In the genomic region with DNA sequence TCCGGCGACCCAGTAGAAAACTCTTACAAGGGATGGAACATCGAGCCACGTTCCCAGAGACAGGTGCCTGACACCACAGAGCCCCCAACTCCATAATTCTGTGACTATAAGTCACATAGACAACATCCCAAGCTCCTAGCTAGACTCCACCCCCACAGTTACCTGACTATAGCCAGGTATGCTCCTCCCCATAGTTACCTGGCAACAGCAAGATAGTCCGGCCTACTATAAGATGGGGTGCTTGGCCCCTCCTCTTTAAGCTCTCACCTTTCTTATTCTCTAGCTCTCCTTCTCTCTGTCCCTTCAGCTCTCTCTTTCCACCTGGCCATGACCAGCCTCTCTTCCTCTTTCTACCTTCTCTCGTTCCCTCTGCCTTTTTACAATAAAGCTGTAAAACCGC, we compare ENCODE assay signal across 6 mouse cellular contexts.
A peak's percentile ranks its signal among the peaks of the same experiment; 100 is the strongest.
DNase-seq lines count a peak whose midpoint lies in the region; ATAC-seq and TF ChIP-seq lines count a peak whose summit lies in the region.
"Not testable (repeated sequence)": the region's sequence is repeated elsewhere in the genome, so short reads cannot be mapped to it uniquely, and the experiment has no call there.

No protein-coding gene starts in this region.

- not testable (repeated sequence) for TF ChIP-seq EP300 in lung, postnatal 0 days (IDR thresholded peaks at IDR 0.05)

- TF ChIP-seq CTCF in lung, embryonic 14.5 days (IDR thresholded peaks at IDR 0.05; ENCODE audit: low read depth); lung, postnatal 0 days (IDR thresholded peaks at IDR 0.05): not testable (repeated sequence)

- H3K9me3 ChIP-seq in embryonic facial prominence, embryonic 12.5 days; embryonic facial prominence, embryonic 15.5 days (replicated peaks); intestine, embryonic 16.5 days (ENCODE audit: control insufficient read depth, low read length); lung, embryonic 14.5 days (ENCODE audit: low read depth, low read length); lung, postnatal 0 days (ENCODE audit: low read length); stomach, embryonic 16.5 days (replicated peaks; ENCODE audit: control insufficient read depth, low read length): not testable (repeated sequence)

- not testable (repeated sequence) for H3K4me2 ChIP-seq in embryonic facial prominence, embryonic 12.5 days (replicated peaks); embryonic facial prominence, embryonic 15.5 days (replicated peaks); intestine, embryonic 16.5 days (ENCODE audit: low read depth, low read length); lung, embryonic 14.5 days; lung, postnatal 0 days (replicated peaks; ENCODE audit: low read depth, low read length); stomach, embryonic 16.5 days (ENCODE audit: low read depth, low read length)

- not testable (repeated sequence) for H3K27me3 ChIP-seq in embryonic facial prominence, embryonic 12.5 days; embryonic facial prominence, embryonic 15.5 days; intestine, embryonic 16.5 days (replicated peaks; ENCODE audit: control insufficient read depth, insufficient read depth, low read length); lung, embryonic 14.5 days (ENCODE audit: insufficient read depth, low read length); lung, postnatal 0 days (replicated peaks; ENCODE audit: insufficient read depth, low read length); stomach, embryonic 16.5 days (ENCODE audit: control insufficient read depth, insufficient read depth, low read length)

- not testable (repeated sequence) for DNase-seq in lung, embryonic 14.5 days; lung, postnatal 0 days (ENCODE audit: low spot score)

- not testable (repeated sequence) for ATAC-seq in embryonic facial prominence, embryonic 12.5 days (ENCODE audit: insufficient number of reproducible peaks, insufficient read depth, low FRiP score, low TSS enrichment); embryonic facial prominence, embryonic 15.5 days (ENCODE audit: insufficient number of reproducible peaks, low FRiP score, low TSS enrichment, low read depth)
- ATAC-seq in intestine, embryonic 16.5 days = peak; percentile 84
- ATAC-seq in lung, embryonic 14.5 days (ENCODE audit: insufficient read depth) = peak; percentile 52; the same call in 1 of the 2 replicates
- peak; percentile 37; the same call in 1 of the 2 replicates for ATAC-seq in lung, postnatal 0 days
- peak; percentile 51; the same call in 1 of the 2 replicates for ATAC-seq in stomach, embryonic 16.5 days (ENCODE audit: insufficient read depth, low FRiP score)

- H3K4me1 ChIP-seq in embryonic facial prominence, embryonic 12.5 days = peaks cover 13% of the 10 kb centered on the region; the same call in 1 of the 2 replicates
- not testable (repeated sequence) for H3K4me1 ChIP-seq in embryonic facial prominence, embryonic 15.5 days; intestine, embryonic 16.5 days (ENCODE audit: control insufficient read depth, insufficient read depth, low read length); lung, embryonic 14.5 days (ENCODE audit: insufficient read depth); lung, postnatal 0 days (ENCODE audit: insufficient read depth, low read depth, low read length); stomach, embryonic 16.5 days (ENCODE audit: control insufficient read depth, insufficient read depth, low read length)

- H3K27ac ChIP-seq in embryonic facial prominence, embryonic 12.5 days = peak overlapping the region; percentile 36; the same call in 1 of the 2 replicates
- peak overlapping the region; percentile 44 for H3K27ac ChIP-seq in embryonic facial prominence, embryonic 15.5 days (replicated peaks)
- H3K27ac ChIP-seq in intestine, embryonic 16.5 days (ENCODE audit: low read length) = peak overlapping the region; percentile 4; the same call in 1 of the 2 replicates
- H3K27ac ChIP-seq in lung, embryonic 14.5 days (ENCODE audit: low read depth); lung, postnatal 0 days (ENCODE audit: low read length): not testable (repeated sequence)
- peak overlapping the region; percentile 90 for H3K27ac ChIP-seq in stomach, embryonic 16.5 days (ENCODE audit: low read length)

- not testable (repeated sequence) for H3K4me3 ChIP-seq in embryonic facial prominence, embryonic 12.5 days; embryonic facial prominence, embryonic 15.5 days (replicated peaks); intestine, embryonic 16.5 days (ENCODE audit: low read length); lung, embryonic 14.5 days (ENCODE audit: low read depth, low read length); lung, postnatal 0 days (ENCODE audit: low read depth, low read length); stomach, embryonic 16.5 days (replicated peaks; ENCODE audit: low read length)

- not testable (repeated sequence) for H3K9ac ChIP-seq in embryonic facial prominence, embryonic 12.5 days; embryonic facial prominence, embryonic 15.5 days; intestine, embryonic 16.5 days (ENCODE audit: low read depth, low read length); lung, embryonic 14.5 days; lung, postnatal 0 days (replicated peaks; ENCODE audit: low read depth); stomach, embryonic 16.5 days (ENCODE audit: low read length)

- H3K36me3 ChIP-seq in embryonic facial prominence, embryonic 12.5 days; embryonic facial prominence, embryonic 15.5 days; intestine, embryonic 16.5 days (ENCODE audit: control insufficient read depth, insufficient read depth, low read length); lung, embryonic 14.5 days (ENCODE audit: insufficient read depth); lung, postnatal 0 days (ENCODE audit: insufficient read depth, low read length); stomach, embryonic 16.5 days (ENCODE audit: control insufficient read depth, insufficient read depth, low read length): not testable (repeated sequence)

- WGBS in embryonic facial prominence, embryonic 12.5 days = 64% methylated on average over 7 of the region's 7 CpGs
- 68% methylated on average over 7 of the region's 7 CpGs for WGBS in embryonic facial prominence, embryonic 15.5 days
- 68% methylated on average over 7 of the region's 7 CpGs for WGBS in intestine, embryonic 16.5 days
- 71% methylated on average over 7 of the region's 7 CpGs for WGBS in lung, embryonic 14.5 days
- WGBS in lung, postnatal 0 days = 68% methylated on average over 7 of the region's 7 CpGs
- WGBS in stomach, embryonic 16.5 days = 68% methylated on average over 7 of the region's 7 CpGs
